Mouse (Mus musculus) limb, embryonic 14.5 days (tissue): ENCODE results near the gene Cbx6. TPM values are rescaled to one million over a fixed set of nuclear protein-coding genes. Genes with fewer than 3 reads are reported as not detected.

Experiments used
- ATAC-seq: fragments of 200-750 bp; cut with Nextera tagmentation; 2 replicates; pipeline ENCODE4 v1.8.0; 2017; ENCODE audit warnings: low read depth, moderate number of reproducible peaks, moderate TSS enrichment; ENCODE audit not compliant: low FRiP score
- DNase-seq: peaks from one replicate; pipeline ENCODE4 v3.0.0-alpha.2; 2015; ENCODE audit warnings: low spot score
- H3K27ac ChIP-seq: fragments of 300-500 bp; sonication (generic); replicated peaks from 2 replicates; pipeline ENCODE4 v1.5.1; 2014; ENCODE audit warnings: low read depth, mild to moderate bottlenecking, low read length, moderate library complexity, mixed read lengths
- H3K27me3 ChIP-seq: fragments of 300-500 bp; sonication (generic); 2 replicates; pipeline ENCODE4 v1.6.1; 2014; ENCODE audit warnings: low read length, mixed read lengths; ENCODE audit not compliant: control insufficient read depth, insufficient read depth
- H3K36me3 ChIP-seq: fragments of 300-500 bp; sonication (generic); 2 replicates; pipeline ENCODE4 v1.6.1; 2014; ENCODE audit warnings: mild to moderate bottlenecking, low read length, moderate library complexity, mixed read lengths; ENCODE audit not compliant: control insufficient read depth, insufficient read depth
- H3K4me1 ChIP-seq: fragments of 300-500 bp; sonication (generic); 2 replicates; pipeline ENCODE4 v1.6.1; 2014; ENCODE audit warnings: antibody characterized with exemption, low read length, mixed read lengths; ENCODE audit not compliant: control insufficient read depth, insufficient read depth
- H3K4me2 ChIP-seq: fragments of 300-500 bp; sonication (generic); replicated peaks from 2 replicates; pipeline ENCODE4 v1.6.1; 2014; ENCODE audit warnings: low read depth, mild to moderate bottlenecking, low read length, moderate library complexity; ENCODE audit not compliant: severe bottlenecking
- H3K4me3 ChIP-seq: fragments of 300-500 bp; sonication (generic); replicated peaks from 2 replicates; pipeline ENCODE4 v1.5.1; 2014; ENCODE audit warnings: low read length
- H3K9ac ChIP-seq: fragments of 300-500 bp; sonication (generic); 2 replicates; pipeline ENCODE4 v1.6.1; 2014; ENCODE audit warnings: mild to moderate bottlenecking, low read depth, low read length, moderate library complexity; ENCODE audit not compliant: severe bottlenecking
- H3K9me3 ChIP-seq: fragments of 300-500 bp; sonication (generic); 2 replicates; pipeline ENCODE4 v1.6.1; 2016; ENCODE audit warnings: low read length; ENCODE audit not compliant: control insufficient read depth
- POLR2A ChIP-seq: fragments of 200-500 bp; IDR thresholded peaks from 2 replicates; pipeline ENCODE4 v1.8.0; 2012; ENCODE audit warnings: inconsistent platforms, mild to moderate bottlenecking, moderate library complexity, borderline replicate concordance; ENCODE audit not compliant: insufficient read depth, insufficient read length; ENCODE audit errors: extremely low read depth
- WGBS: fragments of 180-500 bp; shearing (Covaris S2); extraction: QIAGEN DNeasy Blood & Tissue Kit; methylation state at CpG from one replicate; pipeline ENCODE4 v1.1.7; 2014; 5-methylcytosine and 5-hydroxymethylcytosine counted together
- polyA plus RNA-seq, 2 experiments: library from polyadenylated mRNA; depleted of rRNA in 1 of 2; stranded (reverse) in 1 of 2; unstranded in 1 of 2; fragments of >200 nt; fragmentation: Nextera tagmentation in 1 of 2; extraction: Ambion mirVana in 1 of 2; gene quantifications; 2 replicates each; pipeline versions ENCODE4 v1.2.1 to v1.2.3; 2012 to 2014

Gene Cbx6
- polyA plus RNA-seq, 2 experiments, result 49.1 to 83.4 TPM

DNA sequence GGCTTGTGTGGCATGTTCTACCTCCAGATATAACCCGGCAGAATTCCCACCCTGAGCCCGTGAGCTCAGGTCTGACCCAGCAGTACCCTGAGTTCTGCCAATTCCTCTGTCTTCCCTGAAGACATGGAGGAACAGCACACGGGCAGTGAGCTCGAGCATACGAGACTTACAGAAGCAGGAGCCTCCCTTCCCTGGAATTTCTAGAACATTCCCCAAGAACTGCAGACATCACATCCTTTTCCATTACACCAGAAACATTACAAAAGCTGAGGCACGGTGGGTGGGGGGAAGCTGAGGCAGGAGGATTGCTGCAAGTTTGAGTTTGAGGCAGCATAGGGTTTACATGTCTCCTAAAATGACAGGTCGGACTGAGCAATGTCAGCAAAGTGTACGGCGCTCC is 25.3 kb upstream of the Cbx6 start:
- Histone ChIP-seq H3K27ac (no peak overlapping the region), H3K9me3 (no peaks in the 10 kb centered on the region), H3K9ac (no peak overlapping the region), H3K4me3 (no peak overlapping the region), H3K36me3 (no peaks in the 10 kb centered on the region), H3K4me1 (no peaks in the 10 kb centered on the region), H3K4me2 (no peak overlapping the region), H3K27me3 (no peaks in the 10 kb centered on the region)
- DNase-seq (no peak), ATAC-seq (no peak)
- no peak for TF ChIP-seq POLR2A
- 86% methylated on average over 9 of the region's 9 CpGs for WGBS

GRCm38 (mm10) chr15:79858979-79859378 is 24.5 kb upstream of the Cbx6 start:
- H3K27me3 ChIP-seq, result no peaks in the 10 kb centered on the region
- TF ChIP-seq POLR2A, result no peak
- no peaks in the 10 kb centered on the region for H3K4me1 ChIP-seq
- H3K4me2 ChIP-seq, result no peak overlapping the region
- ATAC-seq, result no peak
- no peak for DNase-seq
- no peaks in the 10 kb centered on the region for H3K9me3 ChIP-seq
- H3K36me3 ChIP-seq, result no peaks in the 10 kb centered on the region
- no peak overlapping the region for H3K27ac ChIP-seq
- no peak overlapping the region for H3K9ac ChIP-seq
- WGBS, result 82% methylated on average over 5 of the region's 5 CpGs
- H3K4me3 ChIP-seq, result no peak overlapping the region

- no peaks in the 10 kb centered on the region for H3K27me3 ChIP-seq
- 96% methylated on average over 2 of the region's 2 CpGs for WGBS
- H3K36me3 ChIP-seq, result no peaks in the 10 kb centered on the region
- H3K4me2 ChIP-seq, result no peak overlapping the region
- no peak overlapping the region for H3K27ac ChIP-seq
- no peak for TF ChIP-seq POLR2A
- ATAC-seq (no peak), DNase-seq (no peak)
- H3K4me1 ChIP-seq, result peaks cover 9% of the 10 kb centered on the region
- H3K9me3 ChIP-seq, result no peaks in the 10 kb centered on the region
- H3K4me3 ChIP-seq, result no peak overlapping the region
- no peak overlapping the region for H3K9ac ChIP-seq
Measured at GRCm38 (mm10) chr15:79850143-79850542, 15.7 kb upstream of the Cbx6 start.

DNA sequence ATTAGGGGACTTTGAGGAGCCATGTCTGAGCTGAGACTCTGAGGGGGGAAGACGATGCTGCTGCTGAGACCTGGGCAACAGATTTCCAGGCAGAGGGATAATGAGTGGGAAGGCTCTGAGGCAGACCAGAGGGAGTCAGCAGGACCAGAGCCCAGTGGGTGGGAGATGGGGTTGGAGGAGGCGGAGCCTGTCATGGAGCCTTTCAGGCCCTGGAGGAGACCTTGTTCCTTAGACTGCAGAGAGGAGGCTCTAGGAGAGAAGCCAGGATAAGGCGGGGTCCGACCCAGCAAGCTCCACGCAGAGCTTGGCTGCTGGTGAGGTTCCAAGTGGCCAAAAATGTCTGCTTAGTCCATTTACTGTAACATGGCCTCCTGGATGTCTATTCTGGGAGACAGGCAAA is 12.6 kb upstream of the Cbx6 start:
- Histone ChIP-seq H3K9ac (no peak overlapping the region), H3K36me3 (no peaks in the 10 kb centered on the region), H3K4me2 (no peak overlapping the region), H3K4me1 (peaks cover 9% of the 10 kb centered on the region), H3K9me3 (no peaks in the 10 kb centered on the region), H3K27ac (peak overlapping the region; percentile 62), H3K4me3 (no peak overlapping the region), H3K27me3 (no peaks in the 10 kb centered on the region)
- 29% methylated on average over 5 of the region's 5 CpGs for WGBS
- TF ChIP-seq POLR2A, result no peak
- ATAC-seq (peak; percentile 84), DNase-seq (peak; percentile 74)

- no peaks in the 10 kb centered on the region for H3K9me3 ChIP-seq
- H3K4me2 ChIP-seq, result no peak overlapping the region
- DNase-seq (no peak), ATAC-seq (no peak)
- H3K36me3 ChIP-seq, result no peaks in the 10 kb centered on the region
- H3K27me3 ChIP-seq, result no peaks in the 10 kb centered on the region
- H3K4me3 ChIP-seq, result no peak overlapping the region
- no peak overlapping the region for H3K27ac ChIP-seq
- WGBS, result 50% methylated on average over 4 of the region's 4 CpGs
- H3K9ac ChIP-seq, result no peak overlapping the region
- peaks cover 9% of the 10 kb centered on the region for H3K4me1 ChIP-seq
- TF ChIP-seq POLR2A, result no peak
Measured at GRCm38 (mm10) chr15:79845986-79846385, 11.5 kb upstream of the Cbx6 start.

DNA sequence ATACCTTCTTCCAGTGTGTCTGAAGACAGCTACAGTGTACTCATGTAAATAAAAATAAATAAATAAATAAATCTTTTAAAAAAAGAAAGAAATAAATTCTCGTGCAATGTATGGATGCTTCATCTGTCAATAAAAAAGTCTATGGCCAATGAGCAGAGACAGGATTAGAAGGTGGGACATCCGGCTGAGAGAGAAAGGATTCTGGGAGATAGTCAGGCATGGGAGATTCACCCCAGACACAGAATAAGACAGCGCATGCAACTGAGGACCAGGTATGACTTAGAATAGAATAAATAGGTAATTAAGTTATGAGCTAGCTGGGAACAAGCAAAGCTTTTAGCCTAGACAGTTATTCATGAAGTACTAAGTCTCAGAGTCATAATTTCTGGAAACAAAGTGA is 8.5 kb upstream of the Cbx6 start:
- no peaks in the 10 kb centered on the region for H3K36me3 ChIP-seq
- WGBS, result 87% methylated on average over 3 of the region's 3 CpGs
- no peak for TF ChIP-seq POLR2A
- DNase-seq, result no peak
- no peak overlapping the region for H3K27ac ChIP-seq
- H3K4me2 ChIP-seq, result no peak overlapping the region
- no peaks in the 10 kb centered on the region for H3K9me3 ChIP-seq
- no peak overlapping the region for H3K4me3 ChIP-seq
- no peaks in the 10 kb centered on the region for H3K27me3 ChIP-seq
- H3K9ac ChIP-seq, result no peak overlapping the region
- ATAC-seq, result no peak
- peaks cover 9% of the 10 kb centered on the region for H3K4me1 ChIP-seq
